Mouse (Mus musculus) heart, embryonic 11.5 days (tissue): ENCODE results near the gene Akap1. TPM values are rescaled to one million over a fixed set of nuclear protein-coding genes. Genes with fewer than 3 reads are reported as not detected.

Experiments
- ATAC-seq: fragments of 200-750 bp; cut with Nextera tagmentation; replicated peaks from 2 replicates; pipeline ENCODE4 v1.8.0; 2017; ENCODE audit warnings: moderate library complexity; ENCODE audit not compliant: insufficient number of reproducible peaks, low FRiP score, low TSS enrichment
- H3K27ac ChIP-seq: fragments of 300-500 bp; sonication (generic); 2 replicates; pipeline ENCODE4 v1.5.1; 2014; ENCODE audit warnings: mild to moderate bottlenecking, low read depth, low read length
- H3K27me3 ChIP-seq: fragments of 300-500 bp; sonication (generic); 2 replicates; pipeline ENCODE4 v1.6.1; 2014; ENCODE audit warnings: mild to moderate bottlenecking, low read length, mixed read lengths; ENCODE audit not compliant: control insufficient read depth, insufficient read depth
- H3K36me3 ChIP-seq: fragments of 300-500 bp; sonication (generic); 2 replicates; pipeline ENCODE4 v1.6.1; 2014; ENCODE audit warnings: mild to moderate bottlenecking, low read length, moderate library complexity, mixed read lengths; ENCODE audit not compliant: control insufficient read depth, insufficient read depth
- H3K4me1 ChIP-seq: fragments of 300-500 bp; sonication (generic); 2 replicates; pipeline ENCODE4 v1.6.1; 2014; ENCODE audit warnings: low read length; ENCODE audit not compliant: control insufficient read depth, insufficient read depth
- H3K4me2 ChIP-seq: fragments of 300-500 bp; sonication (generic); 2 replicates; pipeline ENCODE4 v1.6.1; 2014; ENCODE audit warnings: mild to moderate bottlenecking, moderate library complexity
- H3K4me3 ChIP-seq: fragments of 300-500 bp; sonication (generic); 2 replicates; pipeline ENCODE4 v1.5.1; 2014; ENCODE audit warnings: low read depth, low read length
- H3K9ac ChIP-seq: fragments of 300-500 bp; sonication (generic); 2 replicates; pipeline ENCODE4 v1.6.1; 2014; ENCODE audit warnings: mild to moderate bottlenecking, low read depth, low read length, moderate library complexity
- H3K9me3 ChIP-seq: fragments of 300-500 bp; sonication (generic); replicated peaks from 2 replicates; pipeline ENCODE4 v1.6.1; 2016; ENCODE audit warnings: low read length; ENCODE audit not compliant: control insufficient read depth
- WGBS: fragments of 180-500 bp; shearing (Covaris S2); extraction: QIAGEN DNeasy Blood & Tissue Kit; methylation state at CpG from one replicate; pipeline ENCODE4 v1.1.7; 2014; ENCODE audit not compliant: insufficient replicate concordance; 5-methylcytosine and 5-hydroxymethylcytosine counted together
- polyA plus RNA-seq: library from polyadenylated mRNA; unstranded; fragments of >200 nt; fragmentation: Nextera tagmentation; extraction: Ambion mirVana; gene quantifications from 2 replicates; pipeline ENCODE4 v1.2.1, GENCODE M21; 2014

The Akap1 gene
- polyA plus RNA-seq, 1 experiment from 2014 or later, result 24.7 TPM

DNA sequence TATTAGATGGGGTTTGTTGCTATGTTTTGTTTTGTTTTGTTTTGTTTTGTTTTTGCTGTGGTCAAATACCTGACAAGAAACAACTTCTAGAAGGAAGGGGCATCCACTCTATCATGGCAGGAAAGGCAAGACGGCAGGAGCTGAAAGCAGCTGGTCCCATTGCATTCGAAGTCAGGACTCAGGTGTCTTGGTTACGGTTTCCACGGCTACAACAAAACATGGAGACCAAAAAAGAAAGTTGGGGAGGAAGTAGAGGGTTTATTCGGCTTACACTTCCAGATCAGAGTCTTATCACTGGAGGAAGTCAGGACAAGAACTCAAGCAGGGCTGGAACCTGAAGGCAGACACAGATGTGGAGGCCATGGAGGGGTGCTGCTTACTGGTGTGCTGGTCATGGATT is 47.3 kb downstream of the Akap1 start:
- Histone ChIP-seq H3K9ac (no peak overlapping the region), H3K4me3 (no peak overlapping the region), H3K4me1 (peaks cover 17% of the 10 kb centered on the region), H3K9me3 (no peaks in the 10 kb centered on the region), H3K27me3 (no peaks in the 10 kb centered on the region), H3K27ac (no peak overlapping the region), H3K4me2 (no peak overlapping the region), H3K36me3 (no peaks in the 10 kb centered on the region)
- no peak for ATAC-seq
- WGBS, result 72% methylated on average over 5 of the region's 5 CpGs

DNA sequence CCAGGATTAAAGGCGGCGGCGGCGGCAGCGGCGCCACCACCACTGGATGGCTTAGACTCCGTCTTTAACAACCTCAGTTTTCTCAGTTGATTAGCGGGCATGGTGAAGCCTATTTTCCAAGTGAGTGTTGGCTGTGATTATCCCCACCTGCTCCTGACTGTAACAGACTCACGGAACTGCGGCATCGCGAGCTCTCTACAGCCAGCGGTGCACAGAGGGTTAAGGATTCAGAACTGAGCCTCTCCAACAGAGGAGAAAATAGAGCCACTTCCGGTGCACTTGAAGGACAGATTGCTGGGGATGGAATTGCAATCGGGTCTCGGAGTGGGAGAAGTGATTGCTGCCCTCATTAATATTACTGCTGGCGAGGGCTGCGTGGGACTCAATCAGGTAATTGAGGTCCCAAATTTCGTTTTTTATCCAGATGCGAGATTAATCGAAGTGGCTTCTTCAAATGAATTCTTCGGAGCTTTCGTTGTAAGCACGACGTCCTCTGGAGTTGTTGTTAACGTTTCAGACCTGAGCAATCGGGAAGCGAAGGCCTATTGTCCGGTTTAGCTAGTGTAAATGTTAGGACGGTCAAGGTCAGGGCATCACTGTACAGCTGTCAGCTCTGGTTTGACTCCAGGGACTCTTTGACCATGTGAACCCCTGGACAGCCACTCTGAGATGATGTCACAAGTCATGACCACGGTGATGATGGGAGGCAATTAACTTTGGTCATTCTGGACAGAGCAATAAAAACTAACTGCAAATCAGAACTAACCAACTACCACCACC is 61.0 kb downstream of the Akap1 start:
- H3K36me3 ChIP-seq, result no peaks in the 10 kb centered on the region
- H3K4me3 ChIP-seq, result peak overlapping the region; percentile 27
- 44% methylated on average over 31 of the region's 31 CpGs for WGBS
- peak overlapping the region; percentile 1 for H3K9ac ChIP-seq
- peak overlapping the region; percentile 53 for H3K4me2 ChIP-seq
- H3K27ac ChIP-seq, result no peak overlapping the region
- no peak for ATAC-seq
- H3K9me3 ChIP-seq, result no peaks in the 10 kb centered on the region
- peaks cover 8% of the 10 kb centered on the region for H3K4me1 ChIP-seq
- no peaks in the 10 kb centered on the region for H3K27me3 ChIP-seq

DNA sequence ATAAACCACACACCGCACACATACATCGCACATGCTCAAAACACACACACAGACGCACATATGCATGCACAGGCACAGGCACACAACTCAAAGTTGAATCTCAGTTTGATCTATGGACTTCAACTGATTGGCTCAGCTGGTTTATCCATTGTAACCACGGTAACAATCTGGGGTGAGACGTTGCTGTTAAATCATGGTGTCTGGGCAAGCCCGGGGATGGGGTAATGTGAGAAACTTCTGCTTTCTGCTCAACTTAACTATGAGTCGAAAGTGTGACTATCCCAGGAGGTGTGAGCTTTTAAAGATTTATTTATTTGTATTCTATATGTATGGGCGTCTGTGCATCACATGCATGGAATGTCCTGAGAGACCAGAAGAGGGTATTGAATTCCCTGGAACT is 68.2 kb downstream of the Akap1 start:
- H3K4me2 ChIP-seq, result no peak overlapping the region
- ATAC-seq, result no peak
- no peak overlapping the region for H3K4me3 ChIP-seq
- no peak overlapping the region for H3K27ac ChIP-seq
- H3K9me3 ChIP-seq, result no peaks in the 10 kb centered on the region
- H3K36me3 ChIP-seq, result no peaks in the 10 kb centered on the region
- H3K27me3 ChIP-seq, result no peaks in the 10 kb centered on the region
- WGBS, result 84% methylated on average over 8 of the region's 8 CpGs
- H3K4me1 ChIP-seq, result no peaks in the 10 kb centered on the region
- H3K9ac ChIP-seq, result no peak overlapping the region

DNA sequence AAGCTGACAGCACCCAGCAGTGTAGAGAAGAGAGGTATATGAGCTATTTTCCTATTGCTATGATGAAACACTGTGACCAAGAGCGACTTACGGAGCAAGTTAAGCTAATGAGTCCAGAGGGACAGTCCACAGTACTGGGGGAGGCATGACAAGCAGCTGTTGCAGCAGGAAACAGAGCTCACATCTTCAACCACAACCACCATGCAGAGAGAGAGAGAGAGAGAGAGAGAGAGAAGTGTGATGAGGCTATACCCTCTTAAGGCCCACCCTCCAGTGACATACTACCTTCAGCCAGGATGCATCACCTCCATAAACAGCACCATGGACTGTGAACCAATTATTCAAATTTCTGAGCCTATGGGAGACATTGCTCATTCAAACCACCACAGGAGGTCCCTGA is 74.5 kb downstream of the Akap1 start:
- Histone ChIP-seq H3K4me1 (no peaks in the 10 kb centered on the region), H3K9me3 (no peaks in the 10 kb centered on the region), H3K27me3 (no peaks in the 10 kb centered on the region), H3K9ac (no peak overlapping the region), H3K36me3 (no peaks in the 10 kb centered on the region), H3K4me2 (no peak overlapping the region), H3K4me3 (no peak overlapping the region), H3K27ac (no peak overlapping the region)
- ATAC-seq, result no peak
- WGBS, result 77% methylated on average over 2 of the region's 2 CpGs

DNA sequence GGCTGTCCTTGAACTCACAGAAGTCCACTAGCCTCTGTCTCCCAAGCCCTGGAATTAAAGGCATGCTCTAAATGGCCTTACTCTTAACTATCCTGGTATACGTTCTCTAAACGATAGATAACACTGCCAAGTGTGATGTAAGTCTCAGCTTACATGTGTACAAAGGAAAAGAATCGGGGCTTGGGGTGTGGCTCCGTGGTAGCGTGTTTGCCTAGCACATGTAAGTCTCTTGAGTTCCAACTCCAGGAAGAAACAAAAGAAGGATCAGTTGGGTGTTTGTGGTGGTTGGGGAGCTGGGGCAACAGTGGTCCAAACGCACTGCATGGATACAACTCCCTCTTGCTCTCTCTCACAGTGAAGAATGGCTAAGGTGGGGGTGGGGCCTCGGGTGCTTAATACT is 77.6 kb downstream of the Akap1 start:
- 70% methylated on average over 7 of the region's 7 CpGs for WGBS
- Histone ChIP-seq H3K4me1 (no peaks in the 10 kb centered on the region), H3K4me2 (no peak overlapping the region), H3K9ac (no peak overlapping the region), H3K36me3 (no peaks in the 10 kb centered on the region), H3K27ac (no peak overlapping the region), H3K4me3 (no peak overlapping the region), H3K9me3 (no peaks in the 10 kb centered on the region), H3K27me3 (no peaks in the 10 kb centered on the region)
- ATAC-seq, result no peak

DNA sequence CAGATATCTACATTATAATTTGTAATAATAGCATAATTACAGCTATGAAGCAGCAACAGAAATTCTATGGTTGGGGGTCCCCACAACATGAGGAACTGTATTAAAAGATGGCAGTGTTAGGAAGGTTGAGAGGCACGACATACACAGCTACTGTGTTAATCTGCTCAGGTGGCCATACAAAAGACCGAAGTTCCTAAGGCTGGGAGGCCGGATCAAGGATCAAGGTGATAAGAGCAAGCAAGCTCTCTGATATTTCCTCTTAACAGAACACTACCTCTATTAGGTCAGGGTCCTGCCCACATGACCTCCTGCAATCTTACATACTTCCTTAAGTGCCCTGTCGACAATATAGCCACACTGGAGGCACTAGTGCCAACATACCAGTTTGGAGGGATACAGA is 80.9 kb downstream of the Akap1 start:
- ATAC-seq, result no peak
- Histone ChIP-seq H3K4me2 (no peak overlapping the region), H3K4me3 (no peak overlapping the region), H3K9me3 (no peaks in the 10 kb centered on the region), H3K36me3 (no peaks in the 10 kb centered on the region), H3K27me3 (no peaks in the 10 kb centered on the region), H3K9ac (no peak overlapping the region), H3K4me1 (no peaks in the 10 kb centered on the region), H3K27ac (no peak overlapping the region)
- 46% methylated on average over 4 of the region's 4 CpGs for WGBS

DNA sequence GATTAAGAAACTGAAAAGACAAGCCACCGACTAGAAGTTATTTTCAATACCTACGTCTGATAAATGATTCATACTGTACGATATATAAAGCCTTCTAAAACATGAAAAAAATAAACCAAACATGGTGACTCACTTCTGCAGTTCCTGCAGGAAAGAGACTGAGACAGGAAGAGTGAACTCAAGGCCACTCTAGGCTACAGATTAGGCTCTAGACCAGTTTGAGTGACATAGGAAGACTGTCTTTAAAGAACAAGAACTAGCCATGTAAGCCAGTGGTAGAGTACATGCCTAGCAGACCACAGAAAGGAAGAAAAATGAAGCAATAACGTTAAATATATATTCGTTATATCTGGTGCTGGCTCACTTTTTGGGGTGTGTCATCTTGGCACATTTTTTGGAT is 81.9 kb downstream of the Akap1 start:
- no peaks in the 10 kb centered on the region for H3K27me3 ChIP-seq
- no peaks in the 10 kb centered on the region for H3K9me3 ChIP-seq
- no peak overlapping the region for H3K27ac ChIP-seq
- no peak overlapping the region for H3K4me2 ChIP-seq
- no peak overlapping the region for H3K9ac ChIP-seq
- H3K4me1 ChIP-seq, result no peaks in the 10 kb centered on the region
- WGBS, result 74% methylated on average over 5 of the region's 5 CpGs
- H3K4me3 ChIP-seq, result no peak overlapping the region
- no peaks in the 10 kb centered on the region for H3K36me3 ChIP-seq
- no peak for ATAC-seq

Other genes with a start within 250 kb of the Akap1 start
- 15.3 and 18.4 TPM in 2 replicates for gene Msi2, start 146.1 kb downstream of the Akap1 start, polyA plus RNA-seq
- 51.2 and 58.0 TPM in 2 replicates for gene Scpep1, start 90.9 kb upstream of the Akap1 start, polyA plus RNA-seq
- gene Elobl, start 102.3 kb upstream of the Akap1 start, polyA plus RNA-seq, result not detected in 2 replicates
- gene Coil, start 105.7 kb upstream of the Akap1 start, polyA plus RNA-seq, result 8.5 and 9.0 TPM in 2 replicates
- 9.4 and 14.9 TPM in 2 replicates for gene Trim25, start 134.8 kb upstream of the Akap1 start, polyA plus RNA-seq
- 4.2 and 4.5 TPM in 2 replicates for gene Dgke, start 202.3 kb upstream of the Akap1 start, polyA plus RNA-seq
- gene Gm525, start 209.3 kb upstream of the Akap1 start, polyA plus RNA-seq, result not detected in 2 replicates